Mouse (Mus musculus): Measurements from ENCODE around the gene Nxpe3. TPM values are rescaled to one million over a fixed set of nuclear protein-coding genes. Genes with fewer than 3 reads are reported as not detected.

Nxpe3 gene
- total and polyA plus RNA-seq, 2 experiments from 2014 or later = 0.84 to 1.8 TPM

GRCm38 (mm10) chr16:55852515-55852914 is 42.6 kb downstream of the Nxpe3 start:
- ATAC-seq (no peak), DNase-seq (ENCODE audit: low spot score) (no peak)
- H3K27me3 ChIP-seq (ENCODE audit: insufficient read depth, low read length) = no peaks in the 10 kb centered on the region
- H3K4me3 ChIP-seq (ENCODE audit: low read length) = no peak overlapping the region
- WGBS = 39% methylated on average over 4 of the region's 4 CpGs
- peaks cover 7% of the 10 kb centered on the region; the same call in 1 of the 2 replicates for H3K36me3 ChIP-seq (ENCODE audit: insufficient read depth, low read length)
- H3K4me2 ChIP-seq (ENCODE audit: low read depth, low read length) = no peak overlapping the region
- no peaks in the 10 kb centered on the region for H3K9me3 ChIP-seq (ENCODE audit: low read length)
- H3K27ac ChIP-seq = no peak overlapping the region
- no peak overlapping the region for H3K9ac ChIP-seq (replicated peaks; ENCODE audit: low read length)
- no peaks in the 10 kb centered on the region for H3K4me1 ChIP-seq (ENCODE audit: insufficient read depth, low read length)
- no peak for TF ChIP-seq CTCF (IDR thresholded peaks at IDR 0.05; ENCODE audit: low read depth)

DNA sequence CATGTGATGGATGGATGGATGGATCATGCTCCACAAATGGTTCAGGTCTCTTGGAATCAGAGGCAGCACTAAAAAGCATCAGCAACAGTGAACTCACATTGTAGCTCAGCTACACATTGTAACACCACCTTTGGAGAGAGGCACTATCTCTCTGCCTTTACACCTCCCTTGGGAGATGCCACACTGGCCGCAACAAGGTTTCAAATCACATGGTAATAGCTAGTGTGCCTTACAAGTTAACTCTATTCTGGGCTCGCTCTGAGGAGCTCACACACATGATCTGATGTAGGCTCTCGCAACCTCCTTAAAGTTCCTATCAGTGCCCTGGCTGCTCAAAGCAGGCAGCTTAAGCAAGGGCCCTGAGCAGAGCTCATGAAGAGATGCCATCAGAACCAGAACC is 44.6 kb downstream of the Nxpe3 start:
- no peak for TF ChIP-seq CTCF (IDR thresholded peaks at IDR 0.05; ENCODE audit: low read depth)
- Histone ChIP-seq H3K9ac (replicated peaks; ENCODE audit: low read length) (no peak overlapping the region), H3K4me1 (ENCODE audit: insufficient read depth, low read length) (no peaks in the 10 kb centered on the region), H3K4me3 (ENCODE audit: low read length) (no peak overlapping the region), H3K27me3 (ENCODE audit: insufficient read depth, low read length) (no peaks in the 10 kb centered on the region), H3K4me2 (ENCODE audit: low read depth, low read length) (no peak overlapping the region), H3K9me3 (ENCODE audit: low read length) (no peaks in the 10 kb centered on the region), H3K27ac (no peak overlapping the region), H3K36me3 (ENCODE audit: insufficient read depth, low read length) (peaks cover 7% of the 10 kb centered on the region; the same call in 1 of the 2 replicates)
- ATAC-seq = no peak
- no peak for DNase-seq (ENCODE audit: low spot score)
- WGBS = 88% methylated on average over 3 of the region's 3 CpGs

- H3K4me3 ChIP-seq (ENCODE audit: low read length) = no peak overlapping the region
- TF ChIP-seq CTCF (IDR thresholded peaks at IDR 0.05; ENCODE audit: low read depth) = no peak
- H3K36me3 ChIP-seq (ENCODE audit: insufficient read depth, low read length) = peaks cover 17% of the 10 kb centered on the region
- whole genome bisulfite sequencing = 71% methylated on average over 8 of the region's 8 CpGs
- no peak for ATAC-seq
- no peak overlapping the region for H3K27ac ChIP-seq
- no peak overlapping the region for H3K9ac ChIP-seq (replicated peaks; ENCODE audit: low read length)
- H3K27me3 ChIP-seq (ENCODE audit: insufficient read depth, low read length) = no peaks in the 10 kb centered on the region
- H3K4me1 ChIP-seq (ENCODE audit: insufficient read depth, low read length) = no peaks in the 10 kb centered on the region
- peaks cover 6% of the 10 kb centered on the region; the same call in 1 of the 2 replicates for H3K9me3 ChIP-seq (ENCODE audit: low read length)
- DNase-seq (ENCODE audit: low spot score) = no peak
- no peak overlapping the region for H3K4me2 ChIP-seq (ENCODE audit: low read depth, low read length)
Measured at GRCm38 (mm10) chr16:55847679-55848078, 47.4 kb downstream of the Nxpe3 start.

- no peak overlapping the region for H3K4me3 ChIP-seq (ENCODE audit: low read length)
- no peak overlapping the region for H3K4me2 ChIP-seq (ENCODE audit: low read depth, low read length)
- H3K27me3 ChIP-seq (ENCODE audit: insufficient read depth, low read length) = no peaks in the 10 kb centered on the region
- peaks cover 6% of the 10 kb centered on the region; the same call in 1 of the 2 replicates for H3K9me3 ChIP-seq (ENCODE audit: low read length)
- no peak overlapping the region for H3K27ac ChIP-seq
- TF ChIP-seq CTCF (IDR thresholded peaks at IDR 0.05; ENCODE audit: low read depth) = no peak
- no peaks in the 10 kb centered on the region for H3K4me1 ChIP-seq (ENCODE audit: insufficient read depth, low read length)
- ATAC-seq = no peak
- DNase-seq (ENCODE audit: low spot score) = no peak
- peaks cover 17% of the 10 kb centered on the region for H3K36me3 ChIP-seq (ENCODE audit: insufficient read depth, low read length)
- WGBS = 93% methylated on average over 3 of the region's 3 CpGs
- H3K9ac ChIP-seq (replicated peaks; ENCODE audit: low read length) = no peak overlapping the region
Measured at GRCm38 (mm10) chr16:55844847-55845246, 50.2 kb downstream of the Nxpe3 start.

DNA sequence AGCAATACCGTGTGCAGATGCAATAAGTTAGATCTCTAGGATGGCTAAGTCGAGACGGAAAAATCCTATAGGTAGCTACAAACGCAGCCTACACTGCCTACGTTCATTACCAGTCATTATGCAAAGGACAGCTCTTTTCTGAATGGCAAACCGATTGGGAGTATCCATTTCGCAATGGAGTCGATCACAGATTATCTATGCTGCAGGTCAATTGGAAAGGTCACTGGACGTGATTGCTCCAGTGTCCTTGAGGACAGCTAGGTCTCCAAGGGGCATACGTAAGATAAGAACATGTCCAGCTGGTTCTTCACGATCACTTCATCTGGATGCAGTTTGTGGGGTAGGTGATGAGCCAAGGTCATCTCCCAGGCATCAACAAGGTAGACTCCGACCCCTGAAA is 51.2 kb downstream of the Nxpe3 start:
- H3K27ac ChIP-seq = no peak overlapping the region
- H3K9me3 ChIP-seq (ENCODE audit: low read length) = peaks cover 6% of the 10 kb centered on the region; the same call in 1 of the 2 replicates
- no peak for ATAC-seq
- no peak overlapping the region for H3K4me3 ChIP-seq (ENCODE audit: low read length)
- DNase-seq (ENCODE audit: low spot score) = no peak
- H3K36me3 ChIP-seq (ENCODE audit: insufficient read depth, low read length) = peaks cover 12% of the 10 kb centered on the region
- H3K4me2 ChIP-seq (ENCODE audit: low read depth, low read length) = no peak overlapping the region
- H3K27me3 ChIP-seq (ENCODE audit: insufficient read depth, low read length) = no peaks in the 10 kb centered on the region
- no peak overlapping the region for H3K9ac ChIP-seq (replicated peaks; ENCODE audit: low read length)
- TF ChIP-seq CTCF (IDR thresholded peaks at IDR 0.05; ENCODE audit: low read depth) = no peak
- 94% methylated on average over 12 of the region's 12 CpGs for WGBS
- H3K4me1 ChIP-seq (ENCODE audit: insufficient read depth, low read length) = no peaks in the 10 kb centered on the region

DNA sequence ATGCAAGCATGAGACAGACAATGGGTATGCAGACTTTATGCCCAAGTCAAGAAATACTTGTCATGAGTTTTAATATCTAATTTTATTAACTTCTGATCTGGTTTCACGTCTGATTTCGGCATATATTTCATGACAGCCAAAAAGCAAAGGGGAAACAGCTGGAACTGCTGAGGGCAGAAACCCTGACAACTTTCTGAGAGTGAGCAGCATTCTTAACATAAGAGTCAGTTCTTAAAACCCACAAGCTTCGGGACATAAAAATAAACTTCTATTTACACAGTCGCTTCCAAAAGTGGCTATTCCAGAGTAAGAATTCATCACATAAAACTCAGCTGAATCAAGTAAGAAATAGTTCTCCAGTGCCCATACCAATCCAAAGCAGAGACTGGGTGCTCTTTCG is 52.0 kb downstream of the Nxpe3 start:
- Histone ChIP-seq H3K9me3 (ENCODE audit: low read length) (peaks cover 6% of the 10 kb centered on the region; the same call in 1 of the 2 replicates), H3K4me3 (ENCODE audit: low read length) (no peak overlapping the region), H3K36me3 (ENCODE audit: insufficient read depth, low read length) (peaks cover 11% of the 10 kb centered on the region), H3K27ac (no peak overlapping the region), H3K27me3 (ENCODE audit: insufficient read depth, low read length) (no peaks in the 10 kb centered on the region), H3K4me1 (ENCODE audit: insufficient read depth, low read length) (no peaks in the 10 kb centered on the region; the same call in 1 of the 2 replicates), H3K4me2 (ENCODE audit: low read depth, low read length) (no peak overlapping the region), H3K9ac (replicated peaks; ENCODE audit: low read length) (no peak overlapping the region)
- DNase-seq (ENCODE audit: low spot score) (no peak), ATAC-seq (no peak)
- WGBS = 92% methylated on average over 5 of the region's 5 CpGs
- TF ChIP-seq CTCF (IDR thresholded peaks at IDR 0.05; ENCODE audit: low read depth) = no peak

DNA sequence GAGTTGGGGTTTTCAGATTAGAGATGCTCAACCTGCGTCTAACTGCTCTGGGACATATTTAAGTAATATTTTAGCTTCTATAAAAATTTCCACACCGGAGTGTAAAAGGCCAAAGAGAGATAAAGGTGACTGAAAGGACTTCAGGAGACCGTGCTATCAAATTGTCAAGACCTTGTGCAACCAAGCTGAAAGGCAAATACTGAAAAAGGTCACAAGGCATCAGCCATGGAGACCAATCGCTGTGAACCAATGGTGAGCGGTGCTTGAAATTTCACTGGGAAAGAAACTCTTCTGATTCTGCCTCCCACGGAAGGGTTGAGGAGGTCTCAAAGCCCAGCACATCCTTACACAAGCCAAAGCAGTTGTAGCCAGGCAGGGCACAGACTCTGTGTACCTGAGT is 53.6 kb downstream of the Nxpe3 start:
- TF ChIP-seq CTCF (IDR thresholded peaks at IDR 0.05; ENCODE audit: low read depth) = no peak
- H3K9me3 ChIP-seq (ENCODE audit: low read length) = peaks cover 6% of the 10 kb centered on the region; the same call in 1 of the 2 replicates
- no peak for DNase-seq (ENCODE audit: low spot score)
- H3K36me3 ChIP-seq (ENCODE audit: insufficient read depth, low read length) = peaks cover 11% of the 10 kb centered on the region
- no peak overlapping the region for H3K4me3 ChIP-seq (ENCODE audit: low read length)
- WGBS = 91% methylated on average over 6 of the region's 6 CpGs
- no peaks in the 10 kb centered on the region for H3K27me3 ChIP-seq (ENCODE audit: insufficient read depth, low read length)
- H3K4me1 ChIP-seq (ENCODE audit: insufficient read depth, low read length) = no peaks in the 10 kb centered on the region; the same call in 1 of the 2 replicates
- no peak overlapping the region for H3K27ac ChIP-seq
- no peak overlapping the region for H3K9ac ChIP-seq (replicated peaks; ENCODE audit: low read length)
- ATAC-seq = no peak
- no peak overlapping the region for H3K4me2 ChIP-seq (ENCODE audit: low read depth, low read length)
